Mouse (Mus musculus): ENCODE results near the gene Usp9x. TPM values are rescaled to one million over a fixed set of nuclear protein-coding genes. Genes with fewer than 3 reads are reported as not detected.

Gene Usp9x
- polyA plus RNA-seq (2012; rRNA removed), result 0.69 and 1.6 TPM in 2 replicates

DNA sequence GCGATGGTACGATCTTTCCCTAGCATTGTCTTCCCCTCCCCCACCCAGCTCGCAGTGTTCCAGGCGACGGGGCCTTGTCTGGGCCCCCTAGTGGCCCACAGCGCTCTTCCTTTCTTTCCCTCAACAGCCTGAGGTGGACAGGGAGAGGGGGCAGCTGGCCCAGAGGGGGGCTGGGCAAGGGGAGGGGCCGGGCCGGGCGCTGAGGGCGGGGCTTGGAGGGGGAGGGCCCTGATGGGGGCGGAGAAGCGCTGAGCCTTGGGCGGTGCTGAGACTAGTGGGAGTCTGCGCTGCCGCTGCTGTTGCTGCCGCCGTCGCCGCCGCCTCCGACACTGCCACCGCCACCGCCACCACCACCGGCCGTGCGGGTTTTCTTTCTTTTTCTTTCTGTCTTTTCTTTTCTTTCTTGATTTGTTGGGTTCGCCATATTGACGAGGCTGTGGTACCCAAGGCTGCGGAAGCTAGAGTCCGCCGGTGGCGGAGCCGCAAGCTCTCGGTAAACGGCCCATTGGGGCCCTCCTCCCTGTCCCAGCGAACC lies at the start of gene Usp9x:
Gene Usp9x, plus strand, starts transcription at position 258 of the 535 bp plus-strand sequence.

Other genes starting within 250 kb of the Usp9x start
- 2.9 TPM in 2 replicates for gene Ddx3x, start 209.5 kb downstream of the Usp9x start, polyA plus RNA-seq (2012; rRNA removed)